Mouse (Mus musculus) gastrocnemius, adult 2 months (tissue): ENCODE measurements at regions not wholly inside any gene's neighbourhood (a gene's known extent, or its start where the extent isn't known, plus 50 kb on each side); places are given as distances from the start of the nearest gene placed in this dataset.
A peak's percentile ranks its signal among the peaks of the same experiment; 100 is the strongest.

Source experiments
- DNase-seq: peaks from one replicate; pipeline ENCODE4 v3.0.0; 2022
- H3K27ac ChIP-seq: fragments of 200-600 bp; 2 replicates; pipeline ENCODE4 v1.8.1; 2022; ENCODE audit warnings: mild to moderate bottlenecking
- H3K4me3 ChIP-seq: fragments of 200-600 bp; 2 replicates; pipeline ENCODE4 v1.8.1; 2022; ENCODE audit warnings: mild to moderate bottlenecking, moderate library complexity
- CTCF ChIP-seq: fragments of 200-600 bp; IDR thresholded peaks from 2 replicates; pipeline ENCODE4 v1.8.1; 2022; ENCODE audit warnings: antibody characterized with exemption, mild to moderate bottlenecking, moderate library complexity
- intact Hi-C: fragments of 180-260 bp; cut with DNase I; formaldehyde crosslinking; loops from one replicate; pipeline ENCODE4 v1.15.1; 2025

DNA sequence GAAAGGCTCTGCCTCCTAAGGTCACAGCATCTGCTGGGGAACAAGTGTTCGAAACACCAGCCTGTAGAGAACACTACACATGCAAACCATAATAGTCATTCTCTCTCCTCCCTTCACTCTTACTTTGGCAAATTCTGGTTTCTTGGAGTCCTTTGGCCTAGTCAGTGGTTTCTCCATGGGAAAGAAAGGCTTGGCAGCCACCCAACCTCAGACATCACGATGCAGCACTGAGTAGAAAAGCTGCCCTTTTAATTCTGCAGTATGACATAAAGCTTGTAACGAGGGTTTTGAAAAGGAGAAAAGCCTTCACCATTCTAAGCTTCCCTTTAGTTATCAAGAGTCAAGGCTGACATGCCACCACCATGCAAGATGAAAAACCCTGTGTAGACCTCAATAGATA lies 284.2 kb downstream of the Pik3r1 start:
- no peak for TF ChIP-seq CTCF
- Histone ChIP-seq H3K4me3 (no peak overlapping the region), H3K27ac (no peak overlapping the region)
- intact Hi-C loops: no loop called here
- DNase-seq: no peak

DNA sequence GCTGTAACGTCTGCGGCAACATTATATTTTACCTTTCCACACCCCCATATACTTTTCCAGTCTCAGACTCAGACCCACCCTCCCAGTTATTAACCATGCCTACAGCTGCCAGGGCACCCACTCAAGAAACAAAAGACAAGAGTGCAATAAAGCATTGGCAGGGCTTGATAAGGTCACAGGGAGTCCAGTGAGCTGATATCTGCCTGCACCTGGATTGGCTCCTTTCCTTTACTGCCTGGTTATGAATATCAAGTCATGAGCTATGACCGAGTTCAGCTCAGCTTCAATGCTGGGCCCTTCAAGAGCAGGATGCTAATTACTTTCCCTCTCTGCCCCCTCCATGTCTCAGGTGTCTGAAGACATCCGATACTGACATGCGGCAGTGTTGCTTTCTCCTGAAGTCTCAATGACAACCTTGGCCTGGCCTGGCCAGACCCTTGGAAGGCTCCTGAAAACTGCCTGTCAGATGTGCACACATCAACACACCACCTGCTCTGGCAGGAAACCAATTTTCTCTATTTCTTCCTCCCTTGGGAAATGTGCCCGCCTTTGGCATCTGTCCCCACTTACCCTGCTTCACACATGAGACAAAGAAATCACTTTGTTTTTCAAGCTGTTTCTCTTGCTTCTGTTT lies 286.3 kb downstream of the Pik3r1 start:
- intact Hi-C loops: no loop called here
- H3K27ac ChIP-seq: peak overlapping the region; percentile 6; the same call in 1 of the 2 replicates
- DNase-seq: peak; percentile 40
- TF ChIP-seq CTCF: no peak
- H3K4me3 ChIP-seq: no peak overlapping the region

DNA sequence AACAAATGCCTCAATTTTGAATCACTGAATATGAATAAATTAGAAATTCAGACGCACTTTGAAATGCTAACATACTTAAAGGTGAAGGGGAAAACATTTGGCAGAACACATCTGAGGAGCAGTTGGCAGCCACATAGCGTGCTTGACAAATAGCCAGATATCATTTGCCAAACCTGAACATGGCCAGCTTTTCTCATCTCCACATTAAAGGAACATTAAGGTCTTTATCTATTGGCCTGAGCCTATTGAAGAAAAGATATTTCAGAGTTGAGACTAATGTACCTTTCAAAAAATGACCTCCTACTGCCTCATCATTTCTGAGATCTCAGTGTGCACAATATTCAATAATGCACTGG lies 288.7 kb downstream of the Pik3r1 start:
- intact Hi-C loops: no loop called here
- Histone ChIP-seq H3K27ac (no peak overlapping the region), H3K4me3 (no peak overlapping the region)
- TF ChIP-seq CTCF: no peak
- no peak for DNase-seq

DNA sequence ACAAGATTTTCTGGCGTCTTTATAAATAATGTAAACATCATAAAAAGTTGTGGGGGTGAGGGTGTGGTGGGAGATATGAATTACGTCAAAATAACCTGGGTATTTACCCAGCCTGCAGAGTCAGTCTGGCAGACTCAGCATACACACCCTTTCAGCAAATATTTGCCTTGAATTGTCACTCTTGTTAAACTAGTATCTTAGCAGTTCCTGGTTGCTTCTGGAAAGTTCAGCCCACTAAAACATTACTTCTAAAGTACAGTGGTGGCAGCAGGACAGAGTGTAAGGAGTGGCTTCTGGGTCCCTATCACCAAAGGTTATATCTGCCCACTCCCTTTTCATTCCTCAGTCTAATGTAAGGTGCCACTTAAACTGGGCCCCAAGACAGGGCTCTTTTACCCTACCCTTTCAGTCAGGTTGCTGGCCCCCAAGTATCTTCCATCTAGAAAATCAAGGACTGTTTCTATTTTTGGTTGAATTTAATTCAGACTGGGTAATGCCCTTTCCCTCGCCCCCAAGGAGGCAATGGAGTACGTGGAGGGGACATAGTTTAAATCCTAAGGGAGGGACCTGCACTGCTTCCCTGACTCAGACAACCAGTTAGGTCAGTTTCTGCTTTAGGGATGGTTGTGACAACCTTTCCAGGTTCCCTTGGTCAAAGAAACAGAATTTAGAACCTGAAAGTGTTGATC lies 289.3 kb downstream of the Pik3r1 start:
- TF ChIP-seq CTCF: no peak
- DNase-seq: no peak
- intact Hi-C loops: no loop called here
- Histone ChIP-seq H3K27ac (no peak overlapping the region), H3K4me3 (no peak overlapping the region)

DNA sequence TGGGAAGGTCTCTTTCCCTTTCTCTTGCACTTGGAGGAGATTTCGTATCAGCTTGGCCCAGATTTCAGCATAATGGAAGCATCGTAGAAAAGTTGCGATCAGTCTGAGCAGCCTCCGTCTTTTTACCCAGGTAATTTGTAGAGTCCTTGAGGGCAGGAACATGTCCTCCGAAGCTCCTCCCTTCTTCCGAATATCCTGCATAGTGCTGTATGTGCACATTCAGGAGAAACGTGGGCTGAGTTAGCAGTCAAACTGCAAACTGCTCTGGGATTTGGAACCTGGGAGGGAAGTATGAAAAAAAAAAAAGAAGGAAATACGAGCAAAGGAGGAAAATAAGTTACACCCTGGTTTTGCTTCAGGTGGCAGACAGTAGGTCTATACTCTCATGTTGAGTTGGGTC lies 294.7 kb downstream of the Pik3r1 start:
- no peak for DNase-seq
- H3K27ac ChIP-seq: no peak overlapping the region
- TF ChIP-seq CTCF: no peak
- intact Hi-C loops: no loop called here
- no peak overlapping the region for H3K4me3 ChIP-seq

DNA sequence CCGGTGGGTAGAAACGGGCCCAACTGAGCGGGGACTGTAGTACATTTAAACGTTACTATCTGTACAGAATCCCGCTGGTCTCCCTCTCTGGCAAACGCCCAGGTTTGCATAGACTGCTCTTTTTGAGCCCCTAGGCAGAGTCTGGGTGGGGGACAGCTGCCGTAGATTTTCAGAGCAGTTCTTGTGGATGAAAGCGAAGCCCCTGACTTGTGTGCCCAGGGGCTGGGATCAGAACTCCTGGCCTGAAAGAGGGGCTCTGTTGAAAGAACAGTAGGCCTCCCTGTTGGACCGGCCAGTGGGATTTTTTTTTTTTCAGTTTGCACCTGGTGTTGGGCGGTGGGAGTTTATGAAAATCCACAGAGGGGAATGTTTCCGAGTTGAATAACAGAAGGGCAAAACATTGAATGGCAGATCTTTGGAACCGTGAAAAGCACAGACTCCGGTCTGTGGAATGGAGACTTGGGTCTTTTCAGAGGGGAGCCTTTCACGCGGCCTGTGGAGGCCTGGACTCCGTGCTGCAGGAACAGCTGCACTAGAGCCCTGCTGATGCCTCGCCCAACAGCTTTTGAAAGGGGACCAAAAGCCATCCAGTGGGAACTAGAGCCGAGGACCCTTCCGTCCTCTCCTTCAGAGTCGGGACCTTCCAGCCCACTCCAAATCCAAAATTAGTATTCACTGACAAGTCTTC lies 297.3 kb downstream of the Pik3r1 start:
- DNase-seq: peak; percentile 15
- Histone ChIP-seq H3K4me3 (no peak overlapping the region), H3K27ac (no peak overlapping the region)
- TF ChIP-seq CTCF: no peak
- intact Hi-C loops: no loop called here

DNA sequence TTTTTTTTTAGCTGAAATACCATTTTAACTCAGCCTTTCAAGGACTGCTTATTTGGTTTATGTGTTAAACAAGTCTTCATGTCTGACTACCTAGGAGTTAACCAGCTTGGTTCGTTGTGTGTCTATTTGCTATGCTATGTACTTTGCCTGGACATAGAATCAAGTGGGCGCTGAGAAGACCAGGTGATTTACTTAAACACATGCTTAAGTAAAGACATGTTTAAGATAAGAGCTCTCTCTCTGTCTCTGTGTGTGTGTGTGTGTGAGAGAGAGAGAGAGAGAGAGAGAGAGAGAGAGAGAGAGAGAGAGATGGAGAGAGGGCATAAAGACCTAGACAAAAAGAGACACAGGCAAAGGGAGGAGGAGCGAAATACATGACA lies 302.3 kb downstream of the Pik3r1 start:
- Histone ChIP-seq H3K27ac (no peak overlapping the region), H3K4me3 (no peak overlapping the region)
- DNase-seq: no peak
- intact Hi-C loops: no loop called here
- no peak for TF ChIP-seq CTCF

DNA sequence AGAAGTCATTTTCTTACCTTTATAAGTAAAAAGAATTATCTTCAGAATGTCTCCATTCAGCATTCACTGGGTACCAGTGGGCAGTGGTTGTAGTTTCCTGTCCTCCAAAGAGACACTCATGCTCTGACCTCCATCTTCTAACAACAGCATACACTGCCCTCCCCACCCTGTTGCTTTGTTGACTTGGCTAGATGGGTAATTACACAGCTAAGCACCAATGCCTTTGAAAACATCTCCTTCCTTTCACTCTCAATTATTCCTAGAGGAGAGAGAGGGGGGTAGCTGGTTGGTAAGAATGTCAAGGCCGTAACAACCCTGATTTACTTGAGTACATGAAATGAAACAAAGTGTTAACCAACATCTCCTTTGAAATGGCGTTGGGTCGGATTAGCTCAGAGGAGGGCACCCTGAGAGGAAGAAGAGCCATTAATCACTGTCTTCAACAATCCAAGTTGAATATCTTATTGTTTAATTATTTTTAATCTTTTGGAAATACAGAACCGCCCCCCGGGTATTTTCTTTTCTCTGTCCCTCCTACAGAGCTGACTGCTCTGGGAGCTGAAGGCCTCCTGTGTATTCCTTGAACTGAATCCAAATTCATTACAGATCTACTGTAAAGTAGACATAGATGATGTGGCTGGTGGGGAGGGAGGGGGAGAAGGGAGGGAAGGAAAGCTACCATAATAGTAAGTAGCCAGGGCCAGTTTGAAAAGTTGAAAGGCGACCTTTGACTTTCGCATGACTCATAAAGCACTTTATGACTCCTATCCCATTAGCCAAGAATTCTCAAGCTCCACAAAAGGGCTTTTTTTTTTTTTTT lies 302.9 kb downstream of the Pik3r1 start:
- TF ChIP-seq CTCF: no peak
- intact Hi-C loops: no loop called here
- no peak for DNase-seq
- Histone ChIP-seq H3K27ac (no peak overlapping the region), H3K4me3 (no peak overlapping the region)

DNA sequence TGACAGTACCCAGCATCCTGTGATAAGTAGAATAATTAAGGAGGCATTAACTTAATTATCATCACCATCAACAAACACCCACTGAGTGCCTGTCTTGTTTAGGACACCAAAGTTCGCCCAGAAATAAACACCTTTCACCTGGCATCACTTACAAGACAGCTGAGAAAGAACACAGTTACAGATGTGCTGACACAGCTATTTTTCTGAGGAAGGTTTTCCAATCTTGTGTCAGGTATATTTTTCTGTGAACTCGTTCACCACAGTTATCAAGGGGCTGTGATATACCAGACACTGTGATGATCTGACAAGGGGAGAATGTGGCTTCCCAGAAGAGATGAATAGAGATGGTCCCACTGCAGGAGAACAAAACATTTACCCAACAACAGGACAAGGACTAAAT lies 311.1 kb downstream of the Pik3r1 start:
- Histone ChIP-seq H3K4me3 (no peak overlapping the region), H3K27ac (no peak overlapping the region)
- intact Hi-C loops: no loop called here
- no peak for TF ChIP-seq CTCF
- DNase-seq: no peak

DNA sequence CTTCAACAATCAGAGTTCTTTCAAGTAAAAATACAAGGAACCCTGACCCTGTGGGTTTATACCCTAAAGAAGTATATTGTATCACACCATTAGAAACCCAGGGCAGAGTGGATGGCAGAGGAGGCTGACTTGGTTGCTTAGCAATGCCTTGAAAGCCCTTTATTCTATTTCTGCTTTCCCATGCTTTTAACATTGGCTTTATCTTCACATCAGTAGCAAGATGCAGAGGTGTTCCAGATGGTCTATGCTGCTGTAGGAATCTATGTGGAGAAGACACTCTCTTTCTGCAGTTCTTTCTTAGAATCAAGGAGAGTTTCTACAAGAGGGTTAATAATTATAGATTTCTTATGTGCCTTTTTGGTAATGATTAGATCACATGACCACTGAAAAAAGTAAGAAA lies 313.7 kb downstream of the Pik3r1 start:
- intact Hi-C loops: no loop called here
- Histone ChIP-seq H3K27ac (no peak overlapping the region), H3K4me3 (no peak overlapping the region)
- no peak for TF ChIP-seq CTCF
- DNase-seq: no peak

DNA sequence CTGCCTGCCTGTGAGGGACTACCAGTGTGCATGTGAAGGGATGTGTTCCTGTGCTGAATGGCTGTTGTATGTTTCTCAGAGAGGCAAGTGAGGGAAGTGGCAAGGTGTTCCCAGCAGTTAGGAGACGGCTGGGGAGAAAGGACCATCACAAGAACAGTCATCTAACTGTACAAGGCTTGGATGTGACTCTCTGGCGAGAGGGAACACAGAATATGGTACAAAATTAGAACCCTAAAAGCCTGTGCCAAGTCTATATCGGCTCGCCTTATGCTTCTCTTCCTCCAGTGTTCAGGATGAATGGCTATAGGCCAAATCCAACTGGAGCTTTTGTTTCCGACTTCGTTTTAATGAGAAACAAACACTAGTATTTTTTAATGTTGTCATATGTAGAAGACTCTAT lies 317.5 kb downstream of the Pik3r1 start:
- TF ChIP-seq CTCF: no peak
- Histone ChIP-seq H3K4me3 (no peak overlapping the region), H3K27ac (no peak overlapping the region)
- intact Hi-C loops: no loop called here
- no peak for DNase-seq

DNA sequence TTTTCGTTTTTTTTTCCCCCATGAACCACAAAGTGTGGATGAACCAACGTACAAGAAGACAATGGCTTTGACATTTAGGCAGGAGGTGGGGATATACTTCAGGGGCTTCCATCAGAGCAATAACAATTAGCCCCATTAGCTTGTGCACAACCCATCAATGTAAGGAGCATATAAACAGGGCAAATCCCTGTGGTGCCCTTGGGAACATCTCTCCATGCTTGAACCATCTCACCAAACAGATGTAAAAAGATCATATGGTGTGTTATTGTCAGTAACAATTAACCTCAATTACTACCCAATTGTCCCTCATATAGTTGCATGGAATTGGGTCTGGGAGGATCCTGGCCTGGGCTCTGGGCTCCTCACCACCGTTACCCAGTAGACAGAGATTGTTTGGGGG lies 328.5 kb downstream of the Pik3r1 start:
- intact Hi-C loops: no loop called here
- Histone ChIP-seq H3K4me3 (no peak overlapping the region), H3K27ac (no peak overlapping the region)
- no peak for DNase-seq
- TF ChIP-seq CTCF: no peak

DNA sequence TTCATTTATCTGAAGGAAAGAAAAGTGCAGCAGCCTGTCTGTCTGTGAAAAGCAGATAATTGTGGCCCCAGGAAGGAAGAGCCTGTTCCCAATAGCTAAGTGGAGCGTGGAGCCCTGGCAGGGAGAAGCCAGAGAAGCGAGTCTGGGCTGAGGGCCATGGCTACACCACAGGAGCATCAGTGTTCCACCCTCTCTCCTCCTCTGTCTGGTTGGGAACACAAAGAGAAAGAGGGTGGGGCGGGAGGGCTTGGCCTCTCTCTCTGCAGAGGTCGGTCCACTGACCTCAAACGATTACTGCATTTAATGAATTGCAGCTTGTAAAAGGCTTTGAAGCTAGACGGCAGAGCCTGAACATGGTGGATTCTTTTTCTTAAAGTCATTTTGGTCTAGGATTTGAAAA lies 329.0 kb downstream of the Pik3r1 start:
- TF ChIP-seq CTCF: no peak
- intact Hi-C loops: no loop called here
- peak; percentile 72 for DNase-seq
- H3K4me3 ChIP-seq: no peak overlapping the region
- H3K27ac ChIP-seq: no peak overlapping the region
